Mouse (Mus musculus) heart, embryonic 14.5 days (tissue): ENCODE results near the gene Fam24a. TPM values are rescaled to one million over a fixed set of nuclear protein-coding genes. Genes with fewer than 3 reads are reported as not detected.

Experiments used
- ATAC-seq: fragments of 200-750 bp; cut with Nextera tagmentation; 2 replicates; pipeline ENCODE4 v1.8.0; 2017; ENCODE audit warnings: low read depth, moderate TSS enrichment; ENCODE audit not compliant: insufficient number of reproducible peaks, insufficient read depth, low FRiP score
- H3K27ac ChIP-seq, 2 experiments: fragments of 200-500 bp in 1 of 2; fragments of 300-500 bp in 1 of 2; sonication (generic) in 1 of 2; replicated peaks in 1 of 2; 2 replicates each; pipeline ENCODE4 v1.5.1; 2012 to 2014; ENCODE audit warnings: low read depth in 2 of 2, low read length in 2 of 2, control low read depth in 1 of 2, mild to moderate bottlenecking in 1 of 2, mixed read lengths in 1 of 2; ENCODE audit not compliant: control insufficient read depth in 1 of 2, insufficient read depth in 1 of 2
- H3K27me3 ChIP-seq: fragments of 300-500 bp; sonication (generic); 2 replicates; pipeline ENCODE4 v1.6.1; 2014; ENCODE audit warnings: mild to moderate bottlenecking, low read length, control low read depth; ENCODE audit not compliant: control insufficient read depth, insufficient read depth
- H3K36me3 ChIP-seq: fragments of 300-500 bp; sonication (generic); 2 replicates; pipeline ENCODE4 v1.6.1; 2014; ENCODE audit warnings: mild to moderate bottlenecking, control low read depth, low read length, mixed read lengths; ENCODE audit not compliant: control insufficient read depth, insufficient read depth
- H3K4me1 ChIP-seq, 2 experiments: fragments of 200-500 bp in 1 of 2; fragments of 300-500 bp in 1 of 2; sonication (generic) in 1 of 2; 2 replicates each; pipeline ENCODE4 v1.6.1; 2012 to 2014; ENCODE audit warnings: low read length in 2 of 2, control low read depth in 1 of 2, mixed read lengths in 1 of 2; ENCODE audit not compliant: control insufficient read depth in 2 of 2, insufficient read depth in 2 of 2
- H3K4me2 ChIP-seq: fragments of 300-500 bp; sonication (generic); 2 replicates; pipeline ENCODE4 v1.6.1; 2014; ENCODE audit warnings: mild to moderate bottlenecking, low read length
- H3K4me3 ChIP-seq, 2 experiments: fragments of 200-500 bp in 1 of 2; fragments of 300-500 bp in 1 of 2; sonication (generic) in 1 of 2; 2 replicates each; pipeline ENCODE4 v1.5.1; 2012 to 2014; ENCODE audit warnings: low read length in 2 of 2, mild to moderate bottlenecking in 2 of 2, control low read depth in 1 of 2, low read depth in 1 of 2, moderate library complexity in 1 of 2; ENCODE audit not compliant: control insufficient read depth in 1 of 2, insufficient read depth in 1 of 2
- H3K9ac ChIP-seq: fragments of 300-500 bp; sonication (generic); 2 replicates; pipeline ENCODE4 v1.6.1; 2014; ENCODE audit warnings: mild to moderate bottlenecking, low read length
- H3K9me3 ChIP-seq: fragments of 300-500 bp; sonication (generic); 2 replicates; pipeline ENCODE4 v1.6.1; 2016; ENCODE audit warnings: low read length, control low read depth; ENCODE audit not compliant: control insufficient read depth
- WGBS: fragments of 180-500 bp; shearing (Covaris S2); extraction: QIAGEN DNeasy Blood & Tissue Kit; methylation state at CpG from one replicate; pipeline ENCODE4 v1.1.7; 2014; 5-methylcytosine and 5-hydroxymethylcytosine counted together
- polyA plus RNA-seq: library from polyadenylated mRNA; unstranded; fragments of >200 nt; fragmentation: Nextera tagmentation; extraction: Ambion mirVana; gene quantifications from 2 replicates; pipeline ENCODE4 v1.2.1, GENCODE M21; 2014

The Fam24a gene
- polyA plus RNA-seq, 1 experiment from 2014 or later, result not detected

DNA sequence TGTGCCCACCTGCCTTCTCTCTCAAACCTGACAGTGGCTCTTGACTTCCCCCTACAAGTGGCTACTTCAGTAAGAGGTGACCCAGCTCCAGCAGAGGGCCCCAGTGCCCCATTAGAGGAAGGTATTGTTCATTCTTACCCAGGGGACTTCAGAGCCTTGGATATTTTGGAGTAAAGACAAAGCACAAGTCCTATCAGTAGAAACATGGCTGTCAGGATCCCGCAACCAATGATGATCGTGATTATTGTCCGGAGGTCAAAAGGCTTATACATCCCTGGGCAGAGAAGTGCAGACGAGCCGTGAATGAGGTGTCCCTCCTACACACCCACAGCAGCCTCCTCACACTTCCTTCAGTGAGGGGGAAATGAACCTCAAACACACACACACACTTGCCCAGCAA lies 6.6 kb upstream of the Fam24a start:
- no peak for ATAC-seq
- 87% methylated on average over 5 of the region's 5 CpGs for WGBS
- no peaks in the 10 kb centered on the region for H3K9me3 ChIP-seq
- H3K4me2 ChIP-seq, result no peak overlapping the region
- H3K36me3 ChIP-seq, result no peaks in the 10 kb centered on the region
- no peak overlapping the region for H3K27ac ChIP-seq
- no peak overlapping the region for H3K4me3 ChIP-seq
- no peaks in the 10 kb centered on the region for H3K27me3 ChIP-seq
- 0 out of 4 replicates have a peak, but pooled peaks cover 0 to 2% of the 10 kb centered on the region in 2 experiments for H3K4me1 ChIP-seq
- H3K9ac ChIP-seq, result no peak overlapping the region

GRCm38 (mm10) chr7:131329416-131329815 lies 4.2 kb upstream of the Fam24a start, which contains the start of gene Fam24b:
Fam24b (minus strand) TSS chr7:131329516.
- 89% methylated on average over 5 of the region's 5 CpGs for WGBS
- Histone ChIP-seq H3K27ac (no peak within 1 kb of the TSS), H3K36me3 (no peaks in the 10 kb centered on the region), H3K4me3 (no peak within 1 kb of the TSS), H3K9ac (no peak within 1 kb of the TSS), H3K4me1 (0 out of 4 replicates have a peak, but pooled peaks cover 0 to 2% of the 10 kb centered on the region in 2 experiments), H3K9me3 (no peaks in the 10 kb centered on the region), H3K4me2 (no peak within 1 kb of the TSS), H3K27me3 (no peaks in the 10 kb centered on the region)
- ATAC-seq, result no peak

DNA sequence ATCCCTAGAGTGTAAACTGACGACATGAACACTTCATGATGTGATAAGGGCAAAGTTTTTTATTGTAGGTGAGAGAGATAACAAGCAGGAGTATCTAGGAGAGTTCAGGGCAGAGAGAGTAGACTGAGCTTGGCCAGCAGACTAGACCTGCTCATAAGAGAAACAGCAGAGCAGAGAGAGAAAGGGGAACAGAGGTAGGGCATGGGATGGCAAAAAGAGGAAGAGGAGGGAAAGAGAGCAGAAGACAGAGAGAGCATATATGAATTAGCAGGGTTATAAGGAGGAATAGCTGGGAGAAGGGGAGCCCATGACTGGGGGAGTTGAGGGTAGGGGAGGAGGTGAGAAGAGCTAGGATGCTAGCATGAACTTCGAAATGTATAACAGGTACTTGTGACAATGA lies 2.0 kb upstream of the Fam24a start:
- 52% methylated on average over 2 of the region's 2 CpGs for WGBS
- no peaks in the 10 kb centered on the region for H3K27me3 ChIP-seq
- 0 out of 4 replicates have a peak, but pooled peaks cover 0 to 2% of the 10 kb centered on the region in 2 experiments for H3K4me1 ChIP-seq
- no peak overlapping the region for H3K4me2 ChIP-seq
- no peak for ATAC-seq
- no peak overlapping the region for H3K4me3 ChIP-seq
- H3K9ac ChIP-seq, result no peak overlapping the region
- no peaks in the 10 kb centered on the region for H3K36me3 ChIP-seq
- H3K27ac ChIP-seq, result no peak overlapping the region
- no peaks in the 10 kb centered on the region for H3K9me3 ChIP-seq

DNA sequence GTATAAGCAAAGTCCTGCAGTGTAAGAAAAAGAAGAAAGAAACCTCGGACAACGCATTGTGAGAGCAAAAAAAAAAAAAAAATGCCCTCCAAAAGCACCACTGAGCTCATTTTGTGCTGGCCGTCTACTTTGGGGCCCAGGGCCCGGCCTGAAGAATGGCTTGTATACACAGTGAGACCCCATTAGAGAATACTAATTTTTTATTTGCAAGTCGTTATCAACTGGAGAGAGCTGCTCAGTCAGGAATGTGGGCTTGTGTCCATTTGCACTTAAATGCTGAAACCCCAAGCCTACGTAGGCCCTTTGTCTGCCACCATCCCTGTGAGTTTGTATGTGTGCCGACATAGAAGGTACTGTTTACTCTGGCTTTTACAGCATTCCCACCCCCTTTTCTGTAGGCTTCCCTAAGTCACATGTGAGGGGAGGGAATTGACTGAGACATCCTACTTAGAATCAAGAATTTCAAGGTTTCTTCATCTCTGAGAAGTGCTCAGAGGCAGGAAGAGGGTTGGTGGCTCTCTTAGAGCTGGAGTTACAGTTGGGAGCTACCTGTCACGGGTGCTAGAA lies 3.9 kb downstream of the Fam24a start:
- ATAC-seq, result no peak
- 78% methylated on average over 8 of the region's 8 CpGs for WGBS
- no peaks in the 10 kb centered on the region for H3K4me1 ChIP-seq
- no peaks in the 10 kb centered on the region for H3K9me3 ChIP-seq
- no peak overlapping the region for H3K9ac ChIP-seq
- no peak overlapping the region for H3K4me2 ChIP-seq
- peaks cover 32% of the 10 kb centered on the region for H3K36me3 ChIP-seq
- H3K4me3 ChIP-seq, result no peak overlapping the region
- no peaks in the 10 kb centered on the region for H3K27me3 ChIP-seq
- no peak overlapping the region for H3K27ac ChIP-seq

DNA sequence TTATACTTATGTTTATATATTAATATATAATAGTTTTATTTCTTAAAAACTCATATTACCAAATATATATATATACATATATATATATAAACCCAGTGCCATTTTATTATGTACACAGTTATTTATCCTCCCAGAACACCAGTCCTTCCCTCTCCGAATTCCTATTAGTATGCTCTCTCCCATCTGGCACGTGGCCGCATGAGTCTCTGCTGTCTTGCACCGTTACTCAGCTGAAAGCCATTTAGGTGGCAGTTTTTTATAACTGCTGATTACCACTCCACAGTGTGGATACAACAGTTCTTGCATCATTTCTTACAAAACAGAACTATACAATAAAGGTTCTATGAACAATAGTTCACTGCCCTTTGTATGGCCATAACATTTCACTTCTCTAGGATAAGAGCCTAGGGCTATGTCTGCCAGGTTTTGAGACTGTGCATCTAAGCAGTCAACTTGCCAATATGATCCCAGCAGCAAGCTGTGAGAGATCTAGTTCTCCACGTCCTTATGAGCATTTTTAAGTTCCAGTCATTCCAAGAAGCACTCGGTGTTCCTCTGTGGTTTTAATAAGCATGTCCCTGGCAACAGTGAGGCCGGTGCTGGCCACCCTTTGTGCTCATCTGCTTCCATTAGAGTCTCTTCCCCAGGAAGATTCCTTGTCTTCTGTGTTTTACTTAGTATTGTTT lies 12.3 kb downstream of the Fam24a start:
- Histone ChIP-seq H3K9ac (no peak overlapping the region), H3K4me3 (no peak overlapping the region), H3K36me3 (peaks cover 80% of the 10 kb centered on the region), H3K27me3 (no peaks in the 10 kb centered on the region), H3K9me3 (no peaks in the 10 kb centered on the region), H3K27ac (no peak overlapping the region), H3K4me2 (no peak overlapping the region), H3K4me1 (no peaks in the 10 kb centered on the region)
- ATAC-seq, result no peak
- WGBS, result 88% methylated on average over 7 of the region's 7 CpGs

DNA sequence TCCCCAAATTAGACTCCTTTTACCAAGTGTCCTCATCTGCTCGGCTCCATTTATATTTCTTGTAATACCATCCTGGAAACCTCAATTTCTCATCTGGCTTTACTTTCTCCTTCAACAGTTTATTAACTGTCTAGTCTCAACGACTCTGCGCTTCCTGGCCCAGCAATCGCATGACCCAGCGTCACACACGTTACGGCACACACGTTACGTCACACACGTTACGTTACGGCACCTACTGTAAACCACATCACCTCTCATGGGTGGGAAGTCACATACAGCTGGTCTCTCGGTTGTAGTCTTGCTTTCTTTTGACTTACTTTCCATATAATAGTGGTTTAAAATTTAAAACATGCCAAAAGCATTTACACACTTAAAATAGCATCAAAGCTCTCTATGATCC lies 22.4 kb downstream of the Fam24a start:
- no peak overlapping the region for H3K27ac ChIP-seq
- H3K27me3 ChIP-seq, result no peaks in the 10 kb centered on the region
- ATAC-seq, result no peak
- WGBS, result 96% methylated on average over 13 of the region's 13 CpGs
- no peaks in the 10 kb centered on the region for H3K9me3 ChIP-seq
- H3K4me1 ChIP-seq, result peaks cover 0 to 3% of the 10 kb centered on the region in 2 experiments; a peak in 1 of 4 replicates
- H3K9ac ChIP-seq, result no peak overlapping the region
- no peak overlapping the region for H3K4me2 ChIP-seq
- peaks cover 76% of the 10 kb centered on the region for H3K36me3 ChIP-seq
- H3K4me3 ChIP-seq, result no peak overlapping the region

DNA sequence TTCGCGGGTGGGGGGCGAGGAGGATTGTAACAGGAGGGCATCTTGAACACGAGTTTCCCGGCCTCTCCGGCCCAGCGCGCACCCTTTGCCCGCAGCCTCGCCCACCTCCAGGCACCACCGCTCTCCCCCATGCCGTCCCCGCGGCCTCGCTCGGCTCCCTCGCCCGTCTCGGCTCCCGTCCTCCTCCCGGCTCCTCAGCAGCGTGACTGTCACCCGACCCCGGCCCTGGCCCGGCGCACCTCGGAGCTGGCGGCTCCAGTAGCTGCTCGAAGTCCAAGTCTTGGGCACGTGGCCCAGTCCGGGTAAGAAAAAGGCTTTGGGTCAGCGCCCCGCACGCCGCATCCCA lies 28.6 kb downstream of the Fam24a start:
- Histone ChIP-seq H3K4me1 (peaks cover 2 to 10% of the 10 kb centered on the region in 2 experiments; a peak in 3 of 4 replicates), H3K4me2 (peak overlapping the region; percentile 95)

More for the DNA sequence above, 28.6 kb downstream of the Fam24a start:
- under 1% methylated on average over 35 of the region's 35 CpGs for WGBS
- Histone ChIP-seq H3K9ac (peak overlapping the region; percentile 93), H3K4me3 (peak overlapping the region; percentile 77 to 95), H3K27ac (peak overlapping the region; percentile 92 to 97), H3K9me3 (no peaks in the 10 kb centered on the region), H3K36me3 (peaks cover 32% of the 10 kb centered on the region), H3K27me3 (no peaks in the 10 kb centered on the region)
- ATAC-seq, result peak; percentile 75
